Mouse (Mus musculus) gastrocnemius, postnatal 10 days (tissue): ENCODE results near the gene Hc. TPM values are rescaled to one million over a fixed set of nuclear protein-coding genes. Genes with fewer than 3 reads are reported as not detected.

Experiments used
- DNase-seq: peaks from one replicate; pipeline ENCODE4 v3.0.0; 2021; ENCODE audit warnings: mixed read lengths
- long read RNA-seq, 2 experiments: library from polyadenylated mRNA; stranded (forward); transcript quantifications; one replicate each; pipeline ENCODE4 v2.0.0; 2021
- total RNA-seq, 2 experiments: library from RNA; stranded (reverse); gene quantifications; 2 replicates each; pipeline ENCODE4 v1.2.3; 2021

Hc gene
- under 1 TPM in 1 of 2 experiments, not detected in 1; 0.18 TPM for total RNA-seq
- long read RNA-seq, experiment 1: 0 reads
- long read RNA-seq, experiment 2: 0 reads

DNA sequence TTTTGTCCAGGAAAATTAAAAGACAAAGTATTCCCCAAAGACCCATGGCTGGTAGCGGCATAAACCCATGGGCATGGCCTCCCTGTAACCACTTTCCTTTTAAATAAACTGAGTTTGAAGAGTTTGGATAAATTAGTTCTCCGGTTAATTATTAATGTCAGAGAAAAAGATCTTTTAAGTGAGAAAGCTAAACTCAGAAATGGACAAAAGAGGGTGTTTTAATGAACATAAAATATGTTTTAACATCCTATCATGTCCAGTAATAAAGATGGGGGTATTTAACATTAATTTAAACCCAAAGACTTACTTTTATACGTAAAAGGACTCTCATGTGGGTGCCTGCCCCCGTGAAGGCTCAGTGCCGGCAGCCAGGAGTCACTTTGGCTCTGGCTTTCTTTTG is at the start of gene Hc:
Gene Hc, minus strand, starts transcription at position 101 of the 400 bp plus-strand sequence.
- DNase-seq: no peak

DNA sequence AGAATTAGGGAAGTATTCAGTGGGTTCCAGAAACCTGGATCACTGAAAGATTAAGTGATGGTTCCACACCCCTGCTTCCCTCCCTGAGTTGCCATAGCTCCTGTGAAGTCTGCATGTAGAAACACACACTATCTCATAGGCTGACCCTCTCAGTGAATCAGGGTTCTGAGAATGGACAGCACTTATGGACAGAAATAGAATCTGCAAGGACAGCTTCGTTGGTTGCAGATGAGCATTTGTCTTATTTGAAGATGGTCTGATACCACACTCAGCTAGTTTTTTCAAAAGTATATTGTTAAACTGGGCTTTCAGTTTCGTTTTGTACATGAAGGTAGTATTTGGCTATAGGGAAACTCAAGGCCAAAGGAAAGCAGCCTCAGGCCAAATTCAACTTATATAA is 49.3 kb upstream of the Hc start:
- DNase-seq: no peak

DNA sequence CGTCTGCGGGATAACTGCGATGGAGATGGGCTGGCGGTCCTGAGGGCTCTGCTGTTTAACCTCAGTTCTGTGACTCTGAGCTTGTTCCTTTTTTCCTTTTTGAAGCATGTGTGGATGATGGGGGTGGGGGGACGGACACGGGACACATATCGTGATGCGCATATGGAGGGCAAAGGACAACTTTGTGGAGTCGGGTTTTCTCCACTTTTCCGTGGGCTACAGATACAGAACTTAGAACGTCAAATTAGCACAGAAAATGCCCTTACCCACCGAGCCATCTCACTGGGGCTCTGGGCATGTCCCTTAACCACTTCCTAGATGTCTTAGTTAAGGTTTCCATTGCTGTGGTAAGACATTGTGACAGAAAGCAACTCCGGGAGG is 48.7 kb upstream of the Hc start:
- DNase-seq: no peak

DNA sequence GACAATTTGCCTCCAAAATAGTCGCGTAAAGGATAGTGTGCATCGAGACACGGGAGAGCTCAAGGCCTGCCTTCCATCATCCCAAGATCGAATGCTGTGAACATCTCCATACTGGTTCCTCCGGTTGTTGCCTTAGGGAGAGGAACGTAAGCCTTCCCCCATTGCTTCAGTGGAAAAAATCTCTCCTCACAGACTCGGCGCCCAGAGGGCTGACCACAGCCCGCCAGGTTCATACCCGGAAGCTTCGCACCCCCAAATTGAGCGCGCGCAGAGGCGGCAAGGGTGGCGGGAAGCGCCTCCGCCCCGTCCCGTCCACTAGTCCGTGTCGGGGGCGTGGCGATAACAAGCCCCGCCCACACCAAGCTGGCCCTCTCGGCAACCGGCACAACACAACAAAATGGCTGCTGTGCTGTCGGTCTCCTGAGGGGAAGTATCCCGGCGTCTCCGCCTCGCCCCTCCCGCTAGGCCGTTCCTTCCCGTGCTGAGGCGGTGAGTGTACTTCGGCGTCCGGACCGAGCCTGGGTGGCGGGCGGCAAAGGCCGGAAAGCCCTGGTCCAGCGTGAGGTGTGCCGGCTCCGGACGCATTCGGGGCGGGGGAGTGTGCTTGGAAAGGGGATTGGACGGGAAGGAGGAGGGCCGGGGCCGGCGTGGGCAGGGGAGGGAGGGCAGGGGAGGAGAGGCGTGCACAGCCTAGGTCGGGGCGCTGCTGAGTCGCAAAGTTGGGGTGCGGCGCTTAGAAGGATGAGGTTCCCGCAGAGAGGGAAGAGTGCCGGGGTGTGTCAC is 48.1 kb upstream of the Hc start, which contains the start of gene Cntrl:
Gene Cntrl, plus strand, starts transcription at position 352 of the 783 bp plus-strand sequence.
- peak; percentile 98 for DNase-seq

DNA sequence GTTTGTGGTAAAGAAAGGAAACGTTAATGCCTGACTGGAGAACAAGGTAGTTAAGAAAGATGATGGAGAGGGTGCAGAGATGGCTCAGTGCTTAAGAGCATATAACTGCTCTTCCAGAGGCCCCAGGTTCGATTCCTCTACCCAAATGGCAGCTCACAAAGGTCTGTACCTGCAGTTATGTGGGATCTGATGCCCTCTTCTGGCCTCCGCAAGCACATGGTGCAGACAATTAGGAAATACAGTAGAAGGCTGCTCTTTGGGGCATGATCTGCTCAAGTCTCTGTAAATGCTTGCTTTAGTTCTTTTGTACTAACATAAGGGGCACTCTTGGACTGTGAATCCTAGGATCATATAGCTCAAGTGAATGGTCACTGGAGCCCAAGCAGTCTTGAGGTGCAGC is 47.5 kb upstream of the Hc start:
- DNase-seq: peak; percentile 4

DNA sequence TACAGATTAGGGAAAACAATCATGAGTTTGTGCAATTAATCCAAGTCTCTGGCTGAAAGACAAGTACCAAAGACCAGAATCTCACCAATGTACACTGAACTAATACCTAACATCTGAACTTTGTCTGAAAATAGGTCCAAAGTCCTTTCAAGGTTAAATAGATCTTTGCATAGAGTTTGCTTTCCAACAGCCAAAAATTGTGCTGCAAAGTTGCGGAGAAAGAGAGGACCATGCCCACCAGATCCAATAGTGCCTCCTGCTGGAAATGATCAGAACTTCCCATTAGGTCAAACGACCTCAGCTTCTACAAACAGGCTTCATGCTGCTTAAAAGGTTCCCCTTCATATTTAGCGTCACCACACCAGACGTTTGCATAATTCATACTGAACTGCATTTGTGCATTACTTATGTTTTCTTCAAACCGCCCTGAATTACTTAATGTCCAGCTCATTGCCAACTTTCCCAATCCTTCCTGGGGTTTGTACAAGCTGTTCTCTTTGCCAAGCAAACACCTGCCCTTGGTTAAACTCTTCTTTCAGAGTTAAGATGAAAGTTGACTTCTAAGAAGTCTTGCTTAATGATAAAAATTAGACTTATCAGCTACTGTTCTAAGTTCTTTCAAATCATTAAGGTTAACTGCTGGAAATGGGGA is 46.9 kb upstream of the Hc start:
- DNase-seq: peak; percentile 17

DNA sequence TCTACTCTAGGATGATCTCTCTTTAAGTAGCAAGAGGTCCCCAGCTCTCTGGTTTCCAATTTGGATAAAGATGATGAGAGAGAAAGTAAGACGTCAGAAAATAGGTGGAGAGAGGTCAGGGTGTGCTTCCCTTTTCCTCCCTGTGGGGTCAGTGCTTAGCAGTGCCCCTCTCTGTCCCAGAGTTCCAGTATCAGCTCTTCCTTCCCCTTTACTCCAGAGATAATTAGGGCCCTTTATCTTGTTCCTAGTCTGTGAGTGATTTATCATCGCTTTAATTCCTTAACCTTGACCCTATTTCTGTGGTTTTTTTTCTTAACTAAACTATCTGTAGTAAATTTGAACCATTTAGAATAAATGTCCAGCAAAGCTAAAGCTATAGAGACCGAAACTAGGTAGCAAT is 43.6 kb upstream of the Hc start:
- DNase-seq: no peak

DNA sequence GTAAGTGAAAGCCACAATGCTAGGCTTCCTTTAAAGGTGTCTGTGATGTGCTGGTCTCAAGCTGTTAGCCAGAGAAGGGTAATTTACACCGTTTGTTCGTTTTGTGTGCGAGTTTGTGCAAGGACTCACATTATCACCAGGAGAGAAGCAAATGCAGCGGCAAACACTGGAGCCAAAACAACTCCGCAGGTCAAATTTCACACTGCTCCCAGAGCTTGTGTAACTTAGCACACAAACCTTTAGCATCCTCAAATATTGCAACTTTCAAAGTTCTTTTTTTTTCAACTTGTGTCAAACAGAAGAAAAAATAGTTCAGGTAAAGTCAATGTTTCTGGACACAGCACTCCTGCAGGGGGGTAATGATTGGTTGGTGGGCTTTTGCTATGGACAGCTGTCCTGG is 42.3 kb upstream of the Hc start:
- no peak for DNase-seq

DNA sequence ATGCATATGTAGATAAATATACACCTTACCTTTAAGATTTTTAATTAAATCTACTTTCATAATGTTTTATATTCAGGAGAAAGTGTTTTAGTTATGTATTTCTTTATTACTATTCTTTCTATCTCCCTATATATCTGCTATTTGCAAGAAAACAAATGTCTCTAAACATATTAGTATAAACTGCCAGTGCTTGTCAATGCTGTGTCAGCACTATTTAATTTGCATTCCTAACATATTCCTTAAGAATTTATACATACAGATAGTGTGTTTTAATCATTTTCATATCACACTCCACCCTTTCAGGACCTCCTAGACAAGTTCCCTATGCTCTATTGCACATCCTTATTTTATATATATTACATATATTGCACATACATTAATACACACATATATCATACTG is 41.5 kb upstream of the Hc start:
- DNase-seq: no peak

DNA sequence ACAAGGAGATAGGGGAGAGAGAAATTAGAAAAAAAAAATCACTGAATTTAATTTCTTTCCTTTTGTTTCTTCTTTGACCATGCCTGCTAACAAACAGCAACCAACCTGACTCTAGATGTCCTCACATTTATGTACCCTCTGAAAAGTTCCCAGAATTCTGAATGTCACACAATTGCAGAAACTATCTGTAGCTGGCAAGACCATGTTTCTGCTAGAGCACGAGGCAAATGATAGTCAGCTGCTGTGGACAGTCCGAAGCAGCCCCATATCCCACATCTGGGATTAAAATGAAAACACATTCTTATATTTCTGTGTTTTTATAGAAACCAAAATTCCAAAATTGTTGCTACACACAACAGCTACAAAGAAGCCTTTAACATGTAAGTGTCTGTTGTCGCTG is 40.2 kb upstream of the Hc start, which contains the start of gene AI182371:
Gene AI182371, minus strand, starts transcription at position 101 of the 400 bp plus-strand sequence.
- no peak for DNase-seq

DNA sequence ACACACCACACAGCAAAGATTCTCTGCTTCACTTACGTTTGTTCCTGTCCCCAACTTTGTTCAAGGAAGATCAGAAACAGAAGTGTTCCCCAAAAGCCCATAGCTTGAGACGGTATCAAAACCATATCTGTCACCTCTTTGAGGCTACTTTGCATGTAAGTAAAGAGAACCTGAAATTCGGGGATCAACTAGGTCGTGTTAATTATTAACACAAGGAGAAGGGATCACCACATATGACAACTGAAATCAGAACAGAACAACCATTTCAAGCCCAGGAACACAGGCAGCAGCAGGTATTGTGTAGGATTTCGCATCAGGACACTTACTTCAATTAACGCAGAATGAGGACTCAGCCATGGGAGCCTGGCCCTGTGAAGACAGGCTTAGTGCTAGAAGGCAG is 39.3 kb upstream of the Hc start:
- no peak for DNase-seq

DNA sequence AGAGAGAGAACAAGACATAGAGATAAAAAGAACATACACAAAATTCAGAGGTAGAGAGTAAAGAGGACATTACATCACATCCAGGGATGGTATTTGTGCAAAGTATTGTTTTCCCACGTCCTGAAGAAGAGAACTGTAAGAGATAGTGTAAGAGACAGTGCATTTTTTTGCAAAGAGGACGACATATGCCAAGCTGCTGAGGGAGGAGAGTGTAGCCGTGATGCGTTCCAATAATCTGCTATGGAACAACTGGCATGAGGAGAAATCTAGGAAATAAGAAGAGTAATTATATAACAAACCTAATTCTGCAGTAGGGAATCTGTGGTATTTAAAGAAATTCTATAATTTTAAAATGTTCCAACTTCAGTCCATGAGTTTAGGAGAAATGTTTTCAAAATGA is 26.2 kb upstream of the Hc start:
- no peak for DNase-seq

DNA sequence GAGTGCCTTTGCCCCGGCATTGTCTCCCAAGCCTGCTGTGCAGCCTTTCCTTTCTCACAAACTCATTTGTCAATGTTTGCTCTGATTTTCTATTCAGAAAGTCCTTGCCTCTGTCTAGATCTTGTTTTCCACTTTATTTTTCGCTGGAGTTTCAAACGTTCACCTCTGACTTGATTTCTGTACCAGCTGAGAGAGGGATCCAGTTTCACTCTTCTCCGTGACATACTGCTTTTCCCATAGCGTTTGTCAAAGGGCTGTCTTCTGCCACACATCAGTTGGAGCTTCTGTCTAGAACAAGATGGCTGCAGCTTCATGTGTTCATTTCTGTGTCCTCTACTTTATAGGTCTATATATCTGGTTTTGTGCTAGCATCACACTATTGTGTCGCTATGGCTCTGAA is 17.9 kb upstream of the Hc start:
- no peak for DNase-seq

DNA sequence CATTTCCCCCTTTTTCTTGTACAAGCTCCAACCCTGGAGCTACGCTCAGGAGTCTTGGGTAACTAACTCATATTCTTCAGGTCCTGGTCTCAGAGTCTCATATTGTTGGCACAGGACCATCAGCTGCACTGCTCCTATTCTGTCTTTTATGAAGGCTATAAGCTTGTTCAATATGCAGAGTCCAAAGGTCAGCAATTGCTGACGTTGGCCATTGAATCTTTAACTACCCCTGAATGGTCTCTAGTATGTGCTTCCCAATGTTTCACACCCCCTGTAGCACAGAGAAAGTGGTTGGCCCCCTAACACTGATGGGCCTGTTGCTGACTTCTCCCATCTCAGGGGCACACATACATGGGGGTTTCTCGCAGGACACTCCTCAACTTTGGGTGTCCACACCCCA is 13.1 kb upstream of the Hc start:
- DNase-seq: no peak

DNA sequence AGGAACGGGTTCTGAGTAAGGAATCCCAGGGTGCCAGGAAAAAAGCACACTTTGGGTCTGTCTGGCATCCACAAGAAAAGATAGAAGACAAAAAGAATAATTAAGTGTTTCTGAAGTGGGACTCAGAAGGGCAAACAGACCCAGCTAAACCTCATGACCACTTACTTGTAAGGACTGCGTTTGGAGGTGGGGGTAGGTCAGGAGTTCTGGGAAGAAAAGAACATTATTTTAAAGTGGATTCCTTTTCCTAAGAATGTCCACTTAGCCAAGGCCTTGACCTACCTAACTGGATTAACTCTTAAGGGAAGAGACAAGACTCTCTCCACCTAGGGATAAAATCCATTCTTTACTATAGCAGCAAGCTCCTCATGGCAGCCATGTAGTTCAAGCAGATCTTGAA is 11.3 kb upstream of the Hc start:
- no peak for DNase-seq

DNA sequence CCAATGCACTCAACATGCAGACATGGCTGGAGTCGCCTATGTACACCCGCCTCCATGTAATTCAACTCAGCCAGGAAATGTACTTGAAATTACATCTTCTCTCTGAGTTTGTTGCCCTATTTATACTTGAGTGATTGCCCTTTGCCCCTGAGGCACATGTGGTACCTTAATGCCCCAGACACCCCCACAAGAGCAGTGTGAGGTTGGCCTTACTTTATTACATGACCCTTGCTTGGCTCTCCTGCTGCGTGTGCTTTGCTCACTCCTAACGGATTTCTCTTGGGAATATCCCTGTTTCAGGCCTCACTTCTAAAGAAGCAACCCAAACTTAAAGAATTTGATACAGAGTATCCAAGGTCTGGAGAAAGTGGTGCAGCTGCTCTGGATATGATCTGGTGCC is 9.0 kb upstream of the Hc start:
- no peak for DNase-seq

DNA sequence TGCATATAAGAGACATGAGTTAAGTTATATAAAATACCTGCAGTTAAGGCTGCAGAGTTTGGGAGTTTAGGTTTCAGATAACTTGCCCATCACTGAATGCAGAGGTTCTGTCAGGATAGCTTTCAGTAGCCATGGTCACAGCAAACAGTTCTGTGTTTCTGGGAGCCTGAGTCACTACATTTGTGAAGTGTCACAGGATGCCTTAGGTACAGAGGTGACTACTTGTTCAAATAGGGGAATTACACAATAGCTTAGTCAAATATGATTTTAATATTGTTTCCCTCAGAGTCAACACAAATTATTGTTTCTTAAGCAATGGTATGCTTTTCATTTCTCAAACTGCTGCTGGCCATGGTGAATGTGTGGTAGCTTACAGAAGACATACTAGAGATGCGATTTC is 7.9 kb upstream of the Hc start:
- DNase-seq: no peak

DNA sequence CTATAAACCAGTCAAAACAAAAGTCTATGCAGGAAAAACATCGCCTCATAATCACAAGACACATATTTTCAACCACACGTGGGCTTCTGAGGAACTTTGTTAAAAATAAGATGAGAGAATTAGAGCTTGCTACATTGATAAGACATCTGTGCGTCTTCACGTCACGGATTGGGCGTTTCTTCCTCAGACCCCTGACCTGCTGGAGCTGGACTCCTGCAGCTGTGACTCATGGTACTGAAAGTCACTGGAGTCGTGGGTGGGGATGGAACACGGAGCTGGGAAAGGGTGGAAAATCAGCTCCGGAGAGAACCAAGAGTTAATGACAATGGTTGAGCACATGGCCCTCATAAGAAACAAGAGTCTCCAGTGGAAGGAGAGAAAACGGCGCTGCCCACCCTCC is 5.9 kb upstream of the Hc start:
- no peak for DNase-seq

DNA sequence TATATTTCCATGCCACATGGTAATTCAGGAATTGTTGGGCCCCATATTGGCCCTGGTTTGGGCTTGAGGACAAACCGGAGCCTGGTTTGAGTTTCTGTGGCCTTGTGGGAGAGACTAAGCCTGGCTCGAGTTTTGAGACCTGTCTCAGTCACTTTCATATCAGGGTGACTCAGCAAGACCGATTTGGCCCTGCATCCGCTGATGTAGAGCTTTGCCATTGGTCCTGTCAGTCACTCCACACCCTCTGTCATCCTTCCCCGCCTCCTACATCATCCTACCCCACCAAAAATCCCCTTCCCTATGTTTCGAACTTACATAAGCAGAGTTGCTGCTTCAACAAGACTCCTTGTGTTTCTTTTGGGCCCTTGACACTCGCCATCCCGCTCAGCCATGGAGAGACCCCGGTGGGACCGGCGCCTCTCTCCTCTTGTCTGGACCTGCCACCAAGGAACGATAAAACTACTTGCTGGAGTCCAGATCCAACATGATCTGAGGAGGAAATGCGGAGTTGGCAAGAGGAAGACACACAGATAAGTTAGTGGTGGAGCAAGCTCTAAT is 5.4 kb upstream of the Hc start:
- no peak for DNase-seq

DNA sequence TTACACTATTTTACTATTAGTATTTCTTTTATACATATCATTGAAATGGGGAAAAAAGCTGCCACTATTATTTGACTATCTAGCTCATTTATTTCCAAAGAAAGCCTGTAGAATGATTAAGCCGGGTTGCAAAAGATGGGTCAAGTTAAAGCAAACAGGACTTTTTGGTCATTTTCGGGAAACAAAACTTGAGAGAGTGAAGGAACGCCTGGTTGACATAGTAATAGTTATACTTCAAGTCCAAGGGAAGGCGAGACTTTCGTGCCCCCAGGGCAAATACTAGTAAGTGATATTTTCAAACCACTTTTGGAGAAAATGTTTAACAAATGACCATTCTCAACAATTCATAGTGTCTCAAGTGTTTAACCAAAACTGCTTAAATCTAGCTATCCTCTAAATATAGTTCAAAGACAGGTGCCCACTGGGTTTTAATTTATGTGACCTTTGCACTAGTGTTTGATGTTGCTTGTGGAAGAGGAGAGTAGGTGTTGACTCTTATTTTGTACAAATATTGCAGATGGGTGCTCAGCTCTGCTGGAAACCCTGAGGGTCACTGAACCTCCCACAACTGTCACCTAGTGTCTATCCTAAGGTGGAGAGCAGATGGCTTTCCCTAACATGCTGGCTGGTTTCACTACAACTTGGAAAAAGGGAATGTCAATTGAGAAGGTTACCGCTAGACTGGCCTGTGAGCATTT is 2.2 kb upstream of the Hc start:
- no peak for DNase-seq

DNA sequence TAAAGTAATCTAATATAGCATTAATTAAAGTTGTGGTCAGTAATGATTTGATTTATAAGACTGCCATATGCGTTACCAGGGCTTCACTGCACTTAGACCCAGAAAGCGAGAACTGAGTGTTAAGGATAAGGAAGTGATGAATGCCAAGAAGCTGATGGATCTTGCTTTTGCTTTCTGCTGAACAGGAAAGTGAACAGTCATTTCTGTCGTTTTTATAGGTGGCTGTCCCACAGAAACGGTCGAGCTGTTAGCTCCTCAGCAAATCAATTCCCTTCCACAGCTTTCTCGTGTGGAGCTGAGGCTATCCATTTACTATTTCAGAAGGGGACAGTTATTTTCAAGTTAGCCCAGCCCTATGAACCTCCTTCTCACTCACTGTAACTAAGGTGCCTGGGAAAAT is 341 bp downstream of the Hc start:
- no peak for DNase-seq

DNA sequence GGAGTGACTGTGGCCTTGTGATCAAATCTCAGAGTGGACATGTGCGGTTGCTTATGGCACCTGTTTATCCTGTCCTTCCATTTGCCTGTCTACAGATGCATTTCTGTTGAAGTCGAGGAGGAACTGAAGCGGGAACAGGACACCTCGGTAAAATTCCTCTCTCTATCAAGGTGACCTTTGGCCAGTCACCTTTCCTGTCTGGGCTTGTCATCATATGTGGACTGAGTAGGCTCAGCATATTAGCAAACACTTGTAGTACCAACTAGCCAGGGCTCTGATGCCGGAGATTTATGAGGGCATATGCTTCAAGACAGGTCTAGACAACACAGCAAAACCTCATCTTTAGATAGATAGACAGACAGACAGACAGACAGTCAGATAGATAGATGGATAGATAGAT is 982 bp downstream of the Hc start:
- DNase-seq: no peak

DNA sequence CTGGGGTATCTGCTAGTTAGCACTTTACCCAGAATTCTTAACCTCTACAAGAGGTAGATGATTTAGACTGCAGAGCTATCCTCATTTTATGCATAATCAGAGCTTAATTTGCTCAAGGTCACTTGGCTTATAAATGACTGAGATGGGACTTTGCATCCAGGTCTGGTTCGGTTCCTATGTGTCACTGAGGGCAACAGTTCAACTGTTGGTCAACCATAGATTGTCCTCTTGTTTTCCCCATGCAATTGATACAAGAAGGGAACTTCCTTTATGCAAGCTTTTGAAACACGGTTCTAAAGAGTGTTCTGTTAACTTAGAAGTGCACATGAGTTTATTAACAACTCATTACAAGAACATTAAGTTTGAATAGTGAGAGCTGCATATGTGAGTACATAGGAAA is 2.9 kb downstream of the Hc start:
- DNase-seq: no peak
